Mouse (Mus musculus) hindbrain, postnatal 0 days (tissue): Measurements from ENCODE around the gene Cdc40. TPM values are rescaled to one million over a fixed set of nuclear protein-coding genes. Genes with fewer than 3 reads are reported as not detected.
A peak's percentile ranks its signal among the peaks of the same experiment; 100 is the strongest.

ENCODE experiments used
- ATAC-seq: fragments of 200-750 bp; cut with Nextera tagmentation; 2 replicates; pipeline ENCODE4 v1.8.0; 2017; ENCODE audit warnings: mild to moderate bottlenecking, moderate TSS enrichment, moderate library complexity
- DNase-seq: peaks from one replicate; pipeline ENCODE4 v3.0.0-alpha.2; 2015; ENCODE audit warnings: low spot score
- H3K27ac ChIP-seq: fragments of 300-500 bp; sonication (generic); 2 replicates; pipeline ENCODE4 v1.5.1; 2014; ENCODE audit warnings: mild to moderate bottlenecking
- H3K27me3 ChIP-seq: fragments of 300-500 bp; sonication (generic); 2 replicates; pipeline ENCODE4 v1.6.1; 2014; ENCODE audit warnings: low read length, mixed read lengths; ENCODE audit not compliant: insufficient read depth
- H3K36me3 ChIP-seq: fragments of 300-500 bp; sonication (generic); 2 replicates; pipeline ENCODE4 v1.6.1; 2014; ENCODE audit warnings: low read length, mixed read lengths; ENCODE audit not compliant: insufficient read depth
- H3K4me1 ChIP-seq: fragments of 300-500 bp; sonication (generic); 2 replicates; pipeline ENCODE4 v1.6.1; 2014; ENCODE audit warnings: antibody characterized with exemption, low read length, mixed read lengths; ENCODE audit not compliant: insufficient read depth
- H3K4me2 ChIP-seq: fragments of 300-500 bp; sonication (generic); 2 replicates; pipeline ENCODE4 v1.6.1; 2014; ENCODE audit warnings: low read depth, mild to moderate bottlenecking, low read length, moderate library complexity, mixed read lengths
- H3K4me3 ChIP-seq: fragments of 300-500 bp; sonication (generic); 2 replicates; pipeline ENCODE4 v1.5.1; 2014; ENCODE audit warnings: low read length
- H3K9ac ChIP-seq: fragments of 300-500 bp; sonication (generic); replicated peaks from 2 replicates; pipeline ENCODE4 v1.6.1; 2014; ENCODE audit warnings: mild to moderate bottlenecking, low read length, moderate library complexity, mixed read lengths
- H3K9me3 ChIP-seq: fragments of 300-500 bp; sonication (generic); 2 replicates; pipeline ENCODE4 v1.6.1; 2016; ENCODE audit warnings: low read length, mixed read lengths
- CTCF ChIP-seq: IDR thresholded peaks from 2 replicates; pipeline ENCODE4 v1.5.1; 2016; ENCODE audit warnings: antibody characterized with exemption, control low read depth, low read depth
- WGBS: fragments of 180-500 bp; shearing (Covaris S2); extraction: QIAGEN DNeasy Blood & Tissue Kit; methylation state at CpG from one replicate; pipeline ENCODE4 v1.1.7; 2014; 5-methylcytosine and 5-hydroxymethylcytosine counted together
- polyA plus RNA-seq: library from polyadenylated mRNA; unstranded; fragments of >200 nt; fragmentation: Nextera tagmentation; extraction: Ambion mirVana; gene quantifications from 2 replicates; pipeline ENCODE4 v1.2.1, GENCODE M21; 2015
- total RNA-seq: library from RNA; depleted of rRNA; stranded (reverse); fragments of >200 nt; gene quantifications from 2 replicates; pipeline ENCODE4 v1.2.3, GENCODE M21; 2014

Cdc40 gene
- total and polyA plus RNA-seq, 2 experiments from 2014 or later = 13.4 to 17.5 TPM

DNA sequence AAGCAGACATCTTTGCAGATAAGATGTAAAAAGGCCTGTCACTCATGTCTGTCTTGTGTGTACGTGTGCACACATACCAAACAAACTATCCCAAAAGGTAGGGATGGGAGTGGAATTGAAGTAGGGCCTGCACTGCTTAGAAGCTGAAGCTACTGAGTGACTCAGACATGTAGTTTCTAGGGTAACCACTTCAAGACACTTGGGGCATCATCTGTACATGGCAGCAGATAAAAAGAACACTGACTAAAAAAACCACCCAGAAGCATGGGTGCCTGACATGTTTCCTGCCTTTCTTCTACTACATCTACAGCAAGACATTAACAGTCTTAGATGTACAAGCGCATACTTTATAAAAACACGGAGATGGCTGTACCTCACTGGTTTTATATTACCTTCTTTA lies 4.9 kb downstream of the Cdc40 start:
- WGBS = 90% methylated on average over 3 of the region's 3 CpGs
- Histone ChIP-seq H3K4me1 (peaks cover 5% of the 10 kb centered on the region; the same call in 1 of the 2 replicates), H3K27ac (no peak overlapping the region), H3K9me3 (no peaks in the 10 kb centered on the region), H3K9ac (no peak overlapping the region), H3K27me3 (no peaks in the 10 kb centered on the region), H3K4me2 (no peak overlapping the region), H3K36me3 (no peaks in the 10 kb centered on the region), H3K4me3 (no peak overlapping the region)
- DNase-seq = no peak
- ATAC-seq = no peak
- TF ChIP-seq CTCF = no peak

DNA sequence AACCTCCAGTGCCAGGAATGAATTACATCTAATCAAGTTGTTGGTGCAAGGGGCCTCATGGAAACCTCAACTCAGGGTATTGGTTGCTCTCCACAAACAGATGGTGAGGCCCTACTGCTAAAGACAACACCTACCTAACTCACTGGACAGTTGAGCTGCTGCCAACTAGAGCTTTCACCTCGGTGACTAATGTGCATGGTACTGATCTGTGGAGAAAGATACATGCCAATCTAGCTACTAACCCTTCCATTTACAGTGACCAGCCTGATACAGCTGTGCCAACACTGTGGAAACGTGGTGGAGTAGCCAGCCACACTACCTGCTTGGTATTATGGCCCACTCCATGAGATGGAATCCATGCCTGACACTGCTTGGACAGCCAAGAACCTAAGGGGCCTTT lies 11.1 kb downstream of the Cdc40 start:
- no peaks in the 10 kb centered on the region for H3K9me3 ChIP-seq
- no peaks in the 10 kb centered on the region for H3K4me1 ChIP-seq
- no peaks in the 10 kb centered on the region for H3K27me3 ChIP-seq
- 66% methylated on average over 2 of the region's 2 CpGs for WGBS
- no peak for ATAC-seq
- H3K4me2 ChIP-seq = no peak overlapping the region
- no peak overlapping the region for H3K4me3 ChIP-seq
- H3K36me3 ChIP-seq = no peaks in the 10 kb centered on the region
- no peak for TF ChIP-seq CTCF
- no peak overlapping the region for H3K9ac ChIP-seq
- peak; percentile 23 for DNase-seq
- no peak overlapping the region for H3K27ac ChIP-seq

DNA sequence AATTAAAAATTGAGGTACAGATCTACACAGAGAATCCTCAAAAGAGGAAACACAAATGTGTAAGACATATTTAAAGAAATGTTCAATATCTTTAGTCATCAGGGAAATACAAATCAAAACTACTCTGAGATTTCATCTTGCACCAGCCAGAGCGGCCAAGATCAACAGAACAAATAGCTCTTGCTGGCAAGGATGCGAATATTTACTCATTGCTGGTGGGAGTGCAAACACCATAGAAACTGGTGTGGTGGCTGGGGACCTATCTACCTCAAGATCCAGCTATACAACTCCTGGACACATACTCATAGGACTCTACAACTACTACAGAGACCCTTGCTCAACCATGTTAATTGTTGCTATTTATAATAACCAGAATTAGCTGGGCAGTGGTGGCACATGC lies 11.8 kb downstream of the Cdc40 start:
- no peak for TF ChIP-seq CTCF

DNA sequence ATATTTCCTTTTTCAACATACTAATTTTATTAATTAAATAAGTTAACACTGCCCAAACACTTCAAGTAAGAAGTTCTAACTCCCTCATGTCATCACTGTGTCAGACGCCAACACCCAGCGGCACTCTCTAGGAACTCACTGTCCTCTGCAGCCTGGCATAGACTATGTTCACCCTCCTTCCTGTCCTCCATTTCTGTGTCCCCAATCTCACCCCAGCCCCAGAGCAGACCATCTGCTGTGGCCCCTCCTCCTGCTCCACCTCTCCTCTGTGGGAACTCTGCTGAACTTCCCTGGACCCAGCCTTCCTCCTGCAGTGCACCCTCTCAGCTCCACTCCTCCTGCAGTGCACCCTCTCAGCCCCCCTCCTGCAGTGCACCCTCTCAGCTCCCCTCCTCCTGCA lies 15.0 kb downstream of the Cdc40 start:
- no peak for DNase-seq
- 82% methylated on average over 2 of the region's 2 CpGs for WGBS

More for the DNA sequence above, 11.8 kb downstream of the Cdc40 start:
- no peaks in the 10 kb centered on the region for H3K9me3 ChIP-seq
- no peak overlapping the region for H3K9ac ChIP-seq
- H3K4me1 ChIP-seq = no peaks in the 10 kb centered on the region
- no peak overlapping the region for H3K4me2 ChIP-seq
- no peaks in the 10 kb centered on the region for H3K27me3 ChIP-seq
- no peak overlapping the region for H3K27ac ChIP-seq
- 75% methylated on average over 2 of the region's 2 CpGs for WGBS
- DNase-seq (no peak), ATAC-seq (no peak)
- H3K4me3 ChIP-seq = no peak overlapping the region
- H3K36me3 ChIP-seq = peaks cover 3% of the 10 kb centered on the region; the same call in 1 of the 2 replicates

DNA sequence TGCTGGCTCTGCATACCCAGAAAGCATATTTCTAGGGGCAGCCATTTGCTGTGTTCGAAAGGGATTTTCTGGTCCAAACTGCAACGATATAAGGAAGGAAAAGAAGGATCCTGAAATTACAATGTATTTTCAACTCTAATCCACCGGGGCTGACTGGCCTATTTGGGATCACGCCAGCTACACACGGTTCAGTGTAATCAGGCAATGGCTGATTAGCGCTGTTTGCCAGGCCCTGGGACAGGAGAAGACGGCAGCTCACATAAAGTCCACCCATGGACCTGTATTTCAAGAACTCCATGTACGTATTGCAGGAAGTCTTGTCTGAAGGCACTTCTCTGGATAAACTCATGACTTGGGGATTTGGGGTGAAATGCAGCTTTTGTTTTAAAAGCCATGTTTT lies 25.5 kb downstream of the Cdc40 start:
- Histone ChIP-seq H3K27ac (no peak overlapping the region; the same call in 1 of the 2 replicates), H3K9me3 (no peaks in the 10 kb centered on the region), H3K4me2 (no peak overlapping the region), H3K4me1 (no peaks in the 10 kb centered on the region), H3K36me3 (no peaks in the 10 kb centered on the region), H3K9ac (no peak overlapping the region), H3K27me3 (no peaks in the 10 kb centered on the region), H3K4me3 (no peak overlapping the region)
- DNase-seq (peak; percentile 70), ATAC-seq (no peak)
- WGBS = 36% methylated on average over 8 of the region's 8 CpGs
- TF ChIP-seq CTCF = no peak

More for the DNA sequence above, 15.0 kb downstream of the Cdc40 start:
- Histone ChIP-seq H3K36me3 (peaks cover 3% of the 10 kb centered on the region; the same call in 1 of the 2 replicates), H3K27me3 (no peaks in the 10 kb centered on the region), H3K4me2 (no peak overlapping the region), H3K27ac (no peak overlapping the region), H3K9me3 (no peaks in the 10 kb centered on the region), H3K4me1 (no peaks in the 10 kb centered on the region), H3K9ac (no peak overlapping the region), H3K4me3 (no peak overlapping the region)
- no peak for TF ChIP-seq CTCF
- no peak for ATAC-seq

DNA sequence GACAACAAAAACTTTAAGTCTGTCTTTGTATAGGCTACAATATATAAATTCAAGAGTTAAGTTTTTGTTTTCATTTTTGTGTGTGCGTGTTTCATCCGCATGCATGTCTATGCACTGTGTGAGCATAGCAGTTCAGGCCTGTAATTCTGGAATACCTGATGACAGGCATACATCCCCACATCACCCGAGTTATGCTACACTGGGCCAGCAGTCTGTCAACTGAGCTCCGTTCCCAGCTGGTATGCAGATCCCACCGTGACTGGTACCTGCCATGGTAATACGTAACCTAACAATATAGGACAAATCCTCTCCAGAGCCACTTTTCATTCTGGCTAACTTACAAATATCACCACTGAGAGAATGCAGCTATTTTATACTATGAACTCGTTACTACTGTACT lies 26.4 kb downstream of the Cdc40 start:
- Histone ChIP-seq H3K9me3 (no peaks in the 10 kb centered on the region), H3K36me3 (no peaks in the 10 kb centered on the region), H3K4me1 (no peaks in the 10 kb centered on the region), H3K4me2 (no peak overlapping the region), H3K9ac (no peak overlapping the region), H3K27ac (no peak overlapping the region), H3K4me3 (no peak overlapping the region), H3K27me3 (no peaks in the 10 kb centered on the region)
- no peak for ATAC-seq
- 78% methylated on average over 7 of the region's 7 CpGs for WGBS
- DNase-seq = no peak
- TF ChIP-seq CTCF = no peak

DNA sequence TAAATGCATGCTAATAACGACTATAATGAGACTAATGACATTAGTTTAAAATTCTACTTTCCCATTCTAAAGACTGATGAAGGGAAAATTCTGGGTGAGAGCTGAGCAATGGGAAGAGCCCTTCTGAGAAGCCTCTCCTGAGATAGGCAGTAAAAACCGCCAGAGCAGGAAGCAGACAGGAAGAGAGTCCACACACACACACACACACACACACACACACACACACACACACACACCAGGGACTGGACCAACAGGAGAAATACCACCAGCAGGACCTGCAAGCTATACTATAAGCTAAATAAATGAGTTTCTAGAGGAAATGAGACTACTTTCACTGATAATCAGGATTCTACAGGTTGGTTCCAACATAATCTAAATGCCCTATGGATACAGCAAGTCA lies 27.5 kb downstream of the Cdc40 start:
- ATAC-seq = no peak

More for the DNA sequence above, 27.5 kb downstream of the Cdc40 start:
- Histone ChIP-seq H3K36me3 (no peaks in the 10 kb centered on the region), H3K9ac (no peak overlapping the region), H3K27me3 (no peaks in the 10 kb centered on the region), H3K4me3 (no peak overlapping the region), H3K9me3 (no peaks in the 10 kb centered on the region), H3K4me1 (no peaks in the 10 kb centered on the region), H3K27ac (no peak overlapping the region), H3K4me2 (no peak overlapping the region)
- DNase-seq = no peak
- WGBS = 73% methylated on average over 2 of the region's 2 CpGs
- TF ChIP-seq CTCF = no peak
